In genomic region chr5:131241689-131242088, GRCm38 (mm10) we compare ENCODE assay signal across 15 mouse cellular contexts.
DNase-seq lines count a peak whose midpoint lies in the region; ATAC-seq and TF ChIP-seq lines count a peak whose summit lies in the region.
"Had no signal": no experiment of that assay in that cellular context is flagged by ENCODE, and none has a peak within 500 bp of the region (broad histone marks: within the 10 kb centered on the region; RNA-seq: fewer than 3 reads in every experiment).

No protein-coding gene starts in this region.

- no peak overlapping the region for H3K4me2 ChIP-seq in hindbrain, embryonic 13.5 days
- H3K4me2 ChIP-seq in hindbrain, postnatal 0 days (ENCODE audit: low read depth, low read length): no peak overlapping the region
- H3K4me2 ChIP-seq: embryonic facial prominence, embryonic 15.5 days; neural tube, embryonic 15.5 days had no signal

- no peak overlapping the region for H3K9ac ChIP-seq in hindbrain, embryonic 13.5 days
- no peak overlapping the region for H3K9ac ChIP-seq in hindbrain, postnatal 0 days (replicated peaks; ENCODE audit: low read length)
- H3K9ac ChIP-seq: embryonic facial prominence, embryonic 15.5 days; forebrain, postnatal 0 days; neural tube, embryonic 15.5 days had no signal

- no peak overlapping the region for H3K4me3 ChIP-seq in hindbrain, embryonic 13.5 days
- H3K4me3 ChIP-seq in hindbrain, postnatal 0 days (ENCODE audit: low read length): no peak overlapping the region
- H3K4me3 ChIP-seq: embryonic facial prominence, embryonic 15.5 days; neural tube, embryonic 15.5 days had no signal

- H3K27ac ChIP-seq in hindbrain, embryonic 13.5 days: peak overlapping the region; percentile 30; the same call in 1 of the 2 replicates
- H3K27ac ChIP-seq in hindbrain, postnatal 0 days: no peak overlapping the region
- H3K27ac ChIP-seq: embryonic facial prominence, embryonic 15.5 days; neural tube, embryonic 15.5 days had no signal

- 86% methylated on average over 4 of the region's 4 CpGs for WGBS in hindbrain, embryonic 13.5 days
- 71% methylated on average over 4 of the region's 4 CpGs for WGBS in hindbrain, postnatal 0 days

- TF ChIP-seq CTCF in hindbrain, postnatal 0 days (IDR thresholded peaks at IDR 0.05; ENCODE audit: low read depth): no peak

- ATAC-seq in hindbrain, embryonic 13.5 days (ENCODE audit: low FRiP score): no peak
- ATAC-seq in hindbrain, postnatal 0 days: no peak
- no peak for ATAC-seq in megakaryocyte-erythroid progenitor cell, adult 5-6 weeks (replicated peaks; ENCODE audit: low FRiP score, low TSS enrichment, poor library complexity, severe bottlenecking)
- ATAC-seq: forebrain, postnatal 0 days; midbrain, embryonic 16.5 days had no signal

- no peaks in the 10 kb centered on the region for H3K36me3 ChIP-seq in hindbrain, embryonic 13.5 days
- H3K36me3 ChIP-seq in hindbrain, postnatal 0 days (ENCODE audit: insufficient read depth, low read length): no peaks in the 10 kb centered on the region
- H3K36me3 ChIP-seq: embryonic facial prominence, embryonic 15.5 days; neural tube, embryonic 15.5 days had no signal

- intact Hi-C loops in left cerebral cortex, postnatal 4 days (cut with DNase I): no loop called here

- no peaks in the 10 kb centered on the region for H3K27me3 ChIP-seq in hindbrain, embryonic 13.5 days
- no peaks in the 10 kb centered on the region for H3K27me3 ChIP-seq in hindbrain, postnatal 0 days (ENCODE audit: insufficient read depth, low read length)
- H3K27me3 ChIP-seq: embryonic facial prominence, embryonic 15.5 days; neural tube, embryonic 15.5 days had no signal

- no peaks in the 10 kb centered on the region for H3K9me3 ChIP-seq in hindbrain, embryonic 13.5 days
- H3K9me3 ChIP-seq in hindbrain, postnatal 0 days (ENCODE audit: low read length): no peaks in the 10 kb centered on the region
- H3K9me3 ChIP-seq: embryonic facial prominence, embryonic 15.5 days; neural tube, embryonic 15.5 days had no signal

- H3K4me1 ChIP-seq in hindbrain, embryonic 13.5 days (replicated peaks): no peaks in the 10 kb centered on the region
- no peaks in the 10 kb centered on the region for H3K4me1 ChIP-seq in hindbrain, postnatal 0 days (ENCODE audit: insufficient read depth, low read length)
- H3K4me1 ChIP-seq: embryonic facial prominence, embryonic 15.5 days had no signal

- DNase-seq in cerebellum, postnatal 10 days: peak; percentile 64 to 65
- no peak for DNase-seq in cerebellum, adult 11-12 months
- DNase-seq in hindbrain, postnatal 0 days (ENCODE audit: low spot score): no peak
- peak; percentile 16 for DNase-seq in left cerebral cortex, postnatal 4 days
- DNase-seq in left cerebral cortex, adult 11 months (ENCODE audit: low spot score): no peak
- peak; percentile 28 to 36 for DNase-seq in layer of hippocampus, adult 8-10 months (ENCODE audit: low spot score in 2 of 2)
- DNase-seq: adrenal gland, adult 8-10 months; forebrain, postnatal 0 days; kidney, adult 18-20 months; thymus, postnatal 25 days had no signal

Comparison
In these comparisons a context has a peak if more than half of its experiments do, and no peak if none do; other contexts are left out.
1. DNase-seq: peak in cerebellum, postnatal 10 days (2 of 2), left cerebral cortex, postnatal 4 days (single experiment) and layer of hippocampus, adult 8-10 months (2 of 2); none in cerebellum, adult 11-12 months (single experiment), hindbrain, postnatal 0 days (single experiment) and left cerebral cortex, adult 11 months (single experiment).